Mouse (Mus musculus) megakaryocyte, adult 5-6 weeks (primary cell): ENCODE results near the gene Gpatch8. TPM values are rescaled to one million over a fixed set of nuclear protein-coding genes. Genes with fewer than 3 reads are reported as not detected.

ENCODE experiments used
- ATAC-seq: 2 replicates; pipeline ENCODE4 v1.8.0; 2016; ENCODE audit warnings: mild to moderate bottlenecking, inconsistent platforms; ENCODE audit not compliant: poor library complexity, severe bottlenecking
- total RNA-seq, 2 experiments: library from RNA; stranded (forward) in 1 of 2; stranded (reverse) in 1 of 2; fragments of 153-499, 151-499 nt in 1 of 2; fragments of 221-1000, 200-1000 nt in 1 of 2; gene quantifications; 2 replicates each; pipeline versions ENCODE4 v1.2.3 to v1.2.4; 2015 to 2017

Gpatch8 gene
- total RNA-seq, 2 experiments from 2014 or later, result 18.9 to 21.3 TPM

DNA sequence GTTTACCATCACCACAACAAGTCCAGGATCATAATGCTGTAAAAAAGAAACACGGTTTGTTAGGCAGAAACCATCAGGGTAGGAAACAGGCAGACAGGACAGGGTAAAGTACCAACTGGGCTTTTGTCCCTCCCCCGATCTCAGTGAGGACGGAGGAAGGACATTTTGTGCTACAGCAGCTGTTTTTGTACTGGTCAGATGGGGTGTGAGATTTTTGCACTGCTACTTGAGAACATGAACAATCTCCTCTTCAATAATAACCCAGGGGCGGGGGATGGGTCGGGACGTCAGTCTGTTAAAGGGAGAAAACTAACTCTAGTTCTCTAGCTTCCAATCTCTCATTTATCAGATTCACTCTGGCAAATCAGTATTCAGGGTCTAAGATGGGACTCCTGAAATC lies 46.0 kb downstream of the Gpatch8 start:
- no peak for ATAC-seq

DNA sequence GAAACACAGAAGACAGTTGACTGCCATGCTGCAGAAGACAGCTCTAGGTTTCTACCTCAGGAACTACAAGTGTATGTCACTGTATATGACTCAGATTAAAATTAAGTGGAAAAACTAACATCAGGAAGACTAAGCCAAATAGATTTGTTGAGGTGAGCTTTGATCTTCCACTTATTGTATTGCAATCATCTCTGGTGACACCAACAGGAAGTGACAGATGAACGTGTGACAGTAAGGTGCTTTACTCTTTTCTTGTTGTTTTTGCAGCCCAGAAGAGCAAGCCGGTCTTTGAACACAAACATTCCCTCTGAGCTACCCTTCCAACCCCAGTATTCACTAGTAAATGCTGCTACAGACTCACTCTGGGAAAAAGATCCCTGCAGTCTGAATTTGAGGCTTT lies 59.5 kb downstream of the Gpatch8 start:
- ATAC-seq, result no peak

DNA sequence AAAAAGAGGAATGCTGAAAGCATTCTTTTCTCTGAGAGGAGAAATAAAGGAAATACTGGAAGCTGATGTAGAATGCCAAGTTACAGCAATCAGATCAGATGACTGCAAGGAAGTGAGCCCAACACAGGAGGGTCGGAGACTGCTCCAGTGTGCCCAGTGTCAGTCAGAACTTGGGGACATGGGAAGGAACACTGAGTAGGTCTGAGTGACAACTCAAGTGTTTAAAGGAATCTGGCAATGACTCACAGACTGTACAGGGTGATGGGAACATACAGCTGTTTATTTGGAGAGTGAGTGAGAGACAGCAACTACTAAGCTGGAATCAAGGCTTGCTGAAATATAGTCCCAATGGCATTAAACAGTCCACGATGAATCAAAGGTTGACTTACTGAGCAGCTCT lies 60.0 kb downstream of the Gpatch8 start:
- ATAC-seq, result no peak

DNA sequence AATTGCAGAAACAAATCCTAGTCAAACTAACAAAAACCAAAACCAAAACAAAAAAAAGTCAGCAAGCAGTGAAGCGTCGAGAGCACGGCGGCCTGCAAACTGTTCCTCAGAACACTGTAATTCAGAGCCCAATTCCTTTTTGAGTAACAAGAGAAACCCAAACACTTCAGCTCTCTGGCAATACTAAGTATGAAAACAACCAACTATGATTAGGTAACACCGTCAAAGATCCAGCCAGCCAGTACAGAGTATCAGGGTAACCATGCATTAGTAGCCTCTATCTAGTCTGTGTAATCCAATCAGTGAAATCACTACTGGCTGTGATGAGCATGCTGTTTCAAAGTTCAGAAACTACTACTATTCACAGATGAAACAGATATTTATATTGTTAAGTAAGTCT lies 60.5 kb downstream of the Gpatch8 start:
- no peak for ATAC-seq

DNA sequence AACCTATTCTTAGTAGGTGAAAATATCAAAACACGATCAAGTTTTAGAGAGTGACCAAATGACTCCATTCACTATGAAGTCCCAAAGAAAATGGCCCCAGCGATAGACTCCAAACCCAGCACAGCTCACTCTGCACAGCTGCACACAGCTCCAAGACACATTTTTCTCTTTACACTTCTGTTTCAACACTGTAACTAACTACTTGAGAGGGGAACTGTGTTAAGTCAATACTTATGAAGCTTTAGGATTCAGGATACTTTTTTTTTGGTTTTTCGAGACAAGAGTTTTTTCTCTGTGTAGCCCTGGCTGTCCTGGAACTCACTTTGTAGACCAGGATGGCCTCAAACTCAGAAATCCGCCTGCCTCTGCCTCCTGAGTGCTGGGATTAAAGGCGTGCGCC lies 61.1 kb downstream of the Gpatch8 start:
- ATAC-seq, result no peak

DNA sequence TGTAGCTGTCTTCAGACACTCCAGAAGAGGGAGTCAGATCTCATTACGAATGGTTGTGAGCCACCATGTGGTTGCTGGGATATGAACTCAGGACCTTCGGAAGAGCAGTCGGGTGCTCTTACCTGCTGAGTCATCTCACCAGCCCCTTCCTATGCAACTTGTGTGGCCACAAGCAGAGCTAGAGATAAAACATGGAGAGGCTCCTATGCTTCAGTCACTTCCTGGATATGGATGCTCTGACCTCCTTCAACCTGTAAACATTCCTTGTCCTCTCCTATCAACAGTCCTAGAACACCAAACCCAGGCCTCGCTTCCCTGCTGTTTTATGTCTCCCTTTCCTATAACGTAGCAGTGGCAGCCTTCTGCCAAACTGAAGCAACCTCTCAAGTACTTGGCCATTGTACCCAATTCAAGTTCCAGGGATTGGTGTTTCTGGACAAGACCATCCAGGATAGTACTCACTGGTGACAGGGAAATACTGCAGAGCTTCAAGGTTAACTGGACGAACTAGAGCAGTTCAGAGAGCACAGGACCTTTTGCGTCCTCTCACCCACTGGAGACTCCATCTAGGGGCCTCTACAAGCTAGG lies 62.0 kb downstream of the Gpatch8 start:
- no peak for ATAC-seq

DNA sequence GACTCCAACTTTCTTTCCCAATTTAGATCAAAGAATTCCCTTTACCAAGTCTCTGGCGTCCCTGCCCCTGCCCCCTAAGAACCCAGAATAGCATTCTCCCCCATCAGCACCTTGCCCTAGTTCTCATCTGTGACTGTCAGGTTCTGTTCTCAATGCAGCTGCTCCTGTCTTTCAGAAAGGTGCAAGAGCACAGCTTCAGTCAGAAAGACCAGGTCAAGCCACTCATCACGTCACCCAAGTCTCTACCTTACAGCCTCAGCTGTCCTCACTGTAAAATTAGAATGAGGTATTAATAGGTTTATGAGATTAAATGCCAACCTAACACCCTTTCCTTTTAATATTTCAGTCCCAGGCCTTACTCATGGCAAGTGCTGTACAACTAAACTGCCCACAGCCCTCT lies 63.0 kb downstream of the Gpatch8 start:
- no peak for ATAC-seq

DNA sequence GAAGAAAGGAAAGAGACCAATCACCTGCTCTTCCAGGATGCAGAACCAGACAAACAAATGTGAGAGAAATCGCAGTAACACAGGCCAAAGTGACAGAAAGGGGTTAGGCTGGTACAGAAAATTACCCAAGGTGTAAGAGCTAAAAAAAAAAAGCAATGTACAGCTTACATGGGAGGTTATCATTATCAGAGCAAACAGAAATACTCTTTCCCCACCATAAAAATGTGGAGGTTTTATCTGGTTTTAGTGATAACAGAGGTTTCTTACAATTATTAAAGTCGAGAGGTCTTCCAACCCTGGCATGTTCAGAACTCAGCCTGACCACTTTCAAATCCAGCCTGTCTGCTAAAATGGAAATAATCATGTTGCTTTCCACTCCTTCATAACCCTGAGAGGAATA lies 68.3 kb downstream of the Gpatch8 start:
- no peak for ATAC-seq

DNA sequence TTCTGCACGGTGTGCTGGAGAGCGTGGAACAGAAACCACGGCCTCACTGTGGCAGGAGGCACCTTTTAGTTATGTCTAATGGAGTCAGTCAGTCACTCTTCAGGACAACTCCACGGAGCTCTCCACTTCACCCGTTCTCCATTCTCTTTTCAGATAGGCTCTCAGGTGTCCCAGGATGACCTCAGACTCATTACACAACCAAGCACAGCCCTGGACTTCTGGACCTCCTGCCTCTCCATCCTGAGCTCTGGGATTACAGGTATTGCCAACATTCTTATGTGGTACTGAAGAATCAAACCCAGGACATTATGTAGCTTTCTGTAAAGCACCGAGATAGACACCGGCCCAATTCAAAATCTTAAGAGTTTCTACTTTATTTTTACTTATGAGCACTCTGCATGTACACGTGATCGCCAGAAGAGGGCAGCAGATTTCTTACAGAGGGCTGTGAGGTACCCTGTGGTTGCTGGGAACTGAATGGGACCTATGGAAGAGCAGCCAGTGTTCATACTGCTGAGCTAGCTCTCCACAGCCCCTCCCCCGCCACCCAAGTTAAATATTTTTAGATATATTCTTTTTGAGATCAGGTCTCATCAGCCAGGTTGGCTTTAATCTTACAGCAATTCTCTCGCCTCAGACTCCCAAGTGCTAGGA lies 69.3 kb downstream of the Gpatch8 start:
- 0 out of 2 replicates have a peak, but pooled peaks have one; percentile 45 for ATAC-seq

DNA sequence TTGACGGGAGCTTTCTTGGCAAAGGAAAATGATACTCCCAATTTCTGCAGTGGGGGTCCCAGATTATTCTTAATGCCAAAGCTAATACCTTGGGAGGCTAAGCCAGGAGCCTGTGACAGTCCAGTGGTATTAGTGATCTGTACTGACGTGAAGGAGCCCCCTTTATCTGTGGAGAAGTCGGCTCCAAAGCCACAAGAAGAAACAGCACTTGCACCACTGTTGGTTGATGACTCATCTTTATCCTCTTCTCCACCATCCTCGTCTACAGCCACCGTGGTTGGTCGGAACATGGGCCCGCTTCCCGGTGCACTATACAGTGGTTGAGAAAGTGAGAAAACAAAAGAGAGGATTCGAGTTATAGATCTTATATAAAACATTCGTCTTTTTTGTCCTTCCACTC lies 74.4 kb downstream of the Gpatch8 start:
- ATAC-seq, result no peak

DNA sequence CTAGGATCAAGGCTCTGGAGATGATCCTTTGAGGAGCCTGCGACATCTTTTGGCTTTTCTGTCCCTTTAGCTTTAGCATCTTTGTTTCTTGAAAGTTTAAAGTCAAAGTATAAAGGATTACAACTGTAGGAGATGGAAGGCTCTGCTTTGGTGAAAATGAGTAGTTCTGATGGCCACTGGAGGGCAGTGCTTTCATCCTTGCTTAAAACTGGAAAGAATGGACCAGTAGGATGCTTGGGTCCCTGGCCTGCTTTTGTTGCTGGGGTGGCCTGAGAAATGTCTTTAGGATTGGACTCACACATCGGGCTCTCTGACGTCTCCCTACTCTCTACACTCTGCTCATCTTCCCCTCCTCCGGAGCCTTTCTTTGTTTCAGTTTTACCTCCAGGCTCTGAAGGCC lies 75.3 kb downstream of the Gpatch8 start:
- ATAC-seq, result no peak

DNA sequence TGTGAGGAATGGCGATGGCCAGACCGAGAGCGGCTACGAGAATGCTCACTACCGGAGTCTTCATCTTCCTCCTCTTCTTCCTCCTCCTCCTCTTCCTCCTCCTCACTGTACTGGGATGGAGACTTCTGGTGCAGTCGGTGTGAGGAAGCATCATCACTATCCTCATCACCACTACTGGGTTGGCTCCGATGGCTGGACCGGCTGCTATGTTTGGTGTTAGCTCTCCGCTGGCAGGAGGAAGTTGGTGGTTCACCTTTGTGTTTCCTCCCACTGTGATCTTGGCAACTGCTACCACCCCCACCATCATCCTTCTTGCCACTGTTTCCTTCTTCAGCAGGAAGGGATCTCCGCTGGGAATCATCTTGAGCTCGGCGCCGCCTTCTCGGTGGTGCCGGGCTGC lies 76.1 kb downstream of the Gpatch8 start:
- no peak for ATAC-seq

DNA sequence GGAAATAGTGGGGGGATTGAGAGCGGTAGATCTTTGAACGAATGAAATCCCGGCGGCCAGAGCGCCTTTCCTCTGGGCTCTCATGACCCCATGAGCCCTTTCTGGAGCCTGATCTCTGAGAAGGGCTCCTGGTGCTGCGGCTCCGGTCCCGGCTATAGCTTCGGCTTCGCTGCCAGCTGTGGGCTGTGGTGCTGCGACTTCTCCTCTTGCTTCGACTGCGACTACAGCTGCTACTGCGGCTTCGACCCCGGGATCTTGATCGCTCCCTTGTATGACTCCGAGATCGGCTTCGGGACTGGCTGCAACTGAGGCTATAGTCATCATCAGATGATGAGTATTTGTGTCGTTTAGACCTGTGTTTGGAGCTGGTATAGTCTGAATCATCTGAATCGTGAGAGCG lies 76.6 kb downstream of the Gpatch8 start:
- ATAC-seq, result no peak

DNA sequence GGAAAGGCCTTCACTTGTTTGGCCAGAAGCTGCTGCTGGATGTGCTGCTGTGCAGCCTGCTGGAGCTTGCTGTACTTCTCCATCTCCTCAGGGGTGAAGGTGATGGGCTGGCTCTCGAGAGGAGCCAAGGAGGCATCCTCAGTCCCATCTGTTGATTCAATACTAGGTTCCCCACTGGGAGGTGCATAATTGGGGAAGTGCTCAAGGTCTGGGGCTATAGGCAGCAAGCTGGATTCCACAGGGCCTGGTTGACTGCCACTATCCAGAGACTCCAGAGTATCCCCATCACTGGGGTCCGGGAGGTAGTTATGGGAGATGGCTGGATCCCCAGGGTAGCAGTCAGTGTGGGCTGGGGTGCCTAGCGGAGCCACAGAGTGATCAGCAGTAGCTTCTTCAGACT lies 77.5 kb downstream of the Gpatch8 start:
- no peak for ATAC-seq

DNA sequence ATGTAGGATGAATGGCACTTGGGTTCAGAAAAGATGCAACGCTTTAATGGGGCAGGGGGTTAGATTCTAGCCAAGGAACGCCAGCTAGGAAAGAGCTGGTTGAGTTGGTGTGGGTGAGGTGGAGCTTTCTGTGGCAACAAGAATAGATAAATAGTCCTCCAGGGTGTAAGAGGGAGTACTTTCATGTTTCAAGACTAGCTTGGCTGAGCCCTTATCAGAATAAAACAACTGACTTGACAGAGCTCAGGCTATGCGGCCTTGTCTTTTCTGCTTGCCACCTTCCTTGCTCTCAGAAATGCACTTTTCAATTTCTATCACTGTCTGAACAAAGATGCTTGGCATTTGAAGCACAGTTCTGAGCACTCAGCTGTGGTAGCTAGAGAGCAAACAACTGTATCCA lies 81.2 kb downstream of the Gpatch8 start:
- no peak for ATAC-seq

DNA sequence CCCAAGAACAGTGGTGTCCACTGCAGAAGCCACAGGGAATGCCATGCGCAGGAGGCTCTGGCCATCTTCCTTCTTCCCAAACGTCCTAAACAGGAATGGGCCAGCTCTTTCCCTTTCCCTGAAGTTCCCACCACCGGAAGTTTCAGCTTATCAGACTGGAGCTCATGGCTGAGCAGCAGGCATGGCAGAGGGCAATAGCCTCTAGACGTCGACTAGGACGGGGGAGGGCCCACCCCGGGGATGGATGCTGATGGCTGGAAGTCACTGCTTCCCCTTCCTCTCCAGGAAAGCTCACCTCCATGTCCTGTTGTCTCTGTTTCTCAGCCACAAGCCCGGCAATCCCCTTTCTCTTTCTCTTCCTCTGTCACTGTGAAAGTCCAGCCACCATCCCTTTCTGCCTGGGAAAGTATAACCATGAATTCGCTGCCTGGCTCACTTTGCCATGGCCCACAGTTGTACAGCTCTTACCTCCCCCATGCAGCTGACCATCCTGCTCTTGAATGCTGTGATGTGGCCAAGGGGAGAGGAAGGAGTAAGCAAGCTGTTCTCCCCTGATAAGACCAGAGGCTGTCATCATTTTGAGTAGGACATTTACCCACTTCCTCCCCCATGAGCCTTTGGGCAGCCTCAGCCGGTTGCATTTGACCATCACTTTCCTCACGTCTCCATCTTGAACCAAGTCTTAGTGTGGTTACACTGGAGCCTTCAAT lies 86.4 kb downstream of the Gpatch8 start, which contains the start of gene Itga2b:
Gene Itga2b (minus strand): TSS at position 475 of the 710 bp plus-strand sequence.
- ATAC-seq, result peak; percentile 61

DNA sequence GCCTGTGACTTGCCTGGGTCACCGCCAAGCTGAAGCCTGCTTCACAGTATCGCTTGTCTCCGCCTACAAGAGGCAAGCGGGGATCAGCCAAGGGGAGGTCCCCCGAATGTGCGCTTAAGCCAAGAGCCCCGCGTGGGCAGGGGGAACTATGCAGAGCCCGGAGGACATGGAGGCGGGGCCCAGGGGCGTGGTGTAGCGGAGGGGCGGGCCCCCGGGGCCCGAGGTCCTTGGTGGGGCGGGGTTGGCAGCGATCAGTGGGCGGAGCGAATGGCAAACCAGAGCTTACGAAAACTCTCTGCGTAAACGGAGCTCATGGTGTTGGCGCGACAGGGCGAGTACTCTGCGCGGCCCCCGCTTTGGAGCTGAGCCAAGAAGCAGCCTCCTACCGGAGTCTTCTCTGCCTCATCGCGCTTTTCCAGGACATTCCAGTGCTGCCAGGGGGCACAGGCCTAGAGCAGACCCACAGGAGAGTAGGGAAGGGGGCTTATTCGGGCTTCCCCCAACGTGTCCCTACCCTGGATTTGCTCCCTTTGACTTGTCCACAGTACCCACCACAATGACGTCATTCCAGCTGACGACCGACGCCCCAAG lies 89.1 kb downstream of the Gpatch8 start:
- ATAC-seq, result peak; percentile 95

DNA sequence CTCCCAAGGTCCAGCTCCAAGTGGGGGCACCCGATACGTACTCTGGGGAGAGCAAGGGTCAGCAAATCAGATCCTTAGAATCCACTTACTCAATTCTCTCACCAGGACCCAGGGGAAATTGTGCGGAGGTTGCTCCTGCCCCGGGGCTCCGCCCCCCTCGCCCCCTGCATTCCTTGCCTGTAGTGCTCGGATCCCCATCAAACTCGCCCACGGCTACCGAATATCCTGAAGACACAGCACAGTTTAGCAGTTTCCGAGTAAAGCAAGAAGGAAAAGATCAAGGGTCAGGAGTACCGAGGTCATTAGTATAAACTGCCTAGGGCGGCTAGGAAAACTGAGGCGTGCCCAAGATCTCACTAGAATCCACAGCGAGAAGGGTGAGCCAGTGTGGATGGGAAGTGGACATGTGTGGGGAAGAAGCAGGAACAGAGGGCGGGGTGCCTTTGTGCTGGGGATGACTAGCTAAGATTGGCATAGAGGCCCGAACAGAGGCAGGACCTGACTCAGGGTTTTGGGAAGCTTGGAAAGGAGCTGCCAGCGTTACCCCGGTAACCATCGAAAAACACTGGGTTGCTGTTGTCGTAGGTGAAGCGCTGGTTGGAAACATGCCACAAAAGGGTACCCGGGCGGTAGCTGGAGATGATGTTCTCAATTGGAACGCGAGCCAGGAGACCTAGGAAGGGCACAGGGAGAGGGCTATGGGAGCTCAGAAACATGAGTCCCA lies 90.3 kb downstream of the Gpatch8 start:
- no peak for ATAC-seq

DNA sequence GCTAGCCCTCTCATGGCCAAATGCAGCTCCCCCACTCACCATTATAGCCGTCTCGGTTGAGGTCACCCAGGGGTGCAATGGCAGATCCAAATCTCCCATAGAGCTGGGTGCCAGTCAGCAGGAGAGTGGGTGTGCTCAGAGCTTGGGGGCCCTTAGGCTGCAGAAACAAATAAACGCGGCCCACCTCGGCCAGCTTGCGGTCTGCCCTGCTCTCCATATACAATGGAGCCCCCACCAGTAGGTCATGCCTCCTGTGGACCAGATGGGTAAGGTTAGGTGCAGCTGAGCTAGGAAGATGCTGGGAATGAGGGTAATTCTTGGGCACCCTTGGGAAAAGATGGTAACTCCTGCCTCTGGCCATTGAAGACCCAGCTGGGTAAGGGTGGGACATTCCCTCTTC lies 91.3 kb downstream of the Gpatch8 start:
- no peak for ATAC-seq

DNA sequence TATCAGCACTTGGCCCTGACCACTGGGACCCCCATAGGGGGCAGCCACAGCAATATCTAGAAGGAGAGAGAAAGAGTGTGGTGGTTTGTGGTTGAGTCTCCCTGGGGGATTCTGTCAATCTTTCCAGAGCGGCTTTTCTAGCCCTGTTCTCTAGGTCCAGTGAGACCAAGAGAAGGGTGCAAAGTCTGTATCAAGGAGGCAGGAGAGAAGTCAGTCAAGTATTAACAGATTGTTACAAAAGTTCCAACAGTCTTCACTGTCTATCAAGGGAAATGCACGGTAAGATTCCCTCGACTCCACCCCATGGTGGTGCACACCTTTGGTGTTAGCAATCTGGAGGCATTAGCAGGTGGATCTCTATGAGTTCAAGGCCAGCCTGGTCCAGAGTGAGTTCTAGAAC lies 94.4 kb downstream of the Gpatch8 start:
- ATAC-seq, result no peak

DNA sequence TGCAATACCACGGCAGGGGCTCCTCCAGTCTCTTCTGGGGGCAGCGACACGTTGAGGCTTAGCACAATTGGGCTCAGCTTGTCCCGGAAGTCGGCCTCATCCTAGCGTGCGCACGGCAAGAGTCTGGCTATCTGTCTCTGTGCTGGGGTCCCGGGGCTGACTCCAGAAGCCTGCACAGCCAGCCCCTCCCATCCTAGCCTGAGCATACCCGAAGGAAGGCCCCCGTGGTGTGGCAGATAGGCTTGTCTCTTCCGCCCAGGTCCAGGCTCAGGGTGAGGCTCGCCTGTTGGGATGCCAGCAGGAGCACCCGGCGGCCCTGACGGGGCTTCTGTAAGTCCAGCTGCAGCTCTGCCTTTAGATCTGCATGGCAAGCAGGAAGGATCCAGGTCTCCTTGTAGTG lies 95.7 kb downstream of the Gpatch8 start:
- ATAC-seq, result no peak
